Mouse (Mus musculus): Measurements from ENCODE around the gene Sos2.

Gene Sos2

GRCm38 (mm10) chr12:69681566-69682061, at the start of gene Sos2:
Gene Sos2 (minus strand): TSS chr12:69681852.
- DNase-seq = no peak

GRCm38 (mm10) chr12:69730306-69730705, 48.7 kb upstream of the Sos2 start:
- DNase-seq = no peak

GRCm38 (mm10) chr12:69729246-69729645, 47.6 kb upstream of the Sos2 start:
- no peak for DNase-seq

GRCm38 (mm10) chr12:69724711-69725460, 43.2 kb upstream of the Sos2 start, which contains the start of the genes L2hgdh and Atp5s:
Gene L2hgdh (minus strand): TSS chr12:69724873.
Gene Atp5s (plus strand): TSS chr12:69724950.
- DNase-seq = peak; percentile 96

GRCm38 (mm10) chr12:69724018-69724710, 42.5 kb upstream of the Sos2 start:
- no peak for DNase-seq

- no peak for DNase-seq
Measured at GRCm38 (mm10) chr12:69723376-69723775, 41.7 kb upstream of the Sos2 start.

GRCm38 (mm10) chr12:69722857-69723256, 41.2 kb upstream of the Sos2 start:
- no peak for DNase-seq

- no peak for DNase-seq
Measured at GRCm38 (mm10) chr12:69713628-69714027, 32.0 kb upstream of the Sos2 start.

- no peak for DNase-seq
Measured at GRCm38 (mm10) chr12:69704799-69705458, 23.3 kb upstream of the Sos2 start.

GRCm38 (mm10) chr12:69698352-69698751, 16.7 kb upstream of the Sos2 start:
- DNase-seq = no peak

GRCm38 (mm10) chr12:69696746-69697145, 15.1 kb upstream of the Sos2 start:
- peak; percentile 71 for DNase-seq

GRCm38 (mm10) chr12:69693471-69693870, 11.8 kb upstream of the Sos2 start:
- no peak for DNase-seq

GRCm38 (mm10) chr12:69690714-69691113, 9.1 kb upstream of the Sos2 start:
- DNase-seq = no peak

- no peak for DNase-seq
Measured at GRCm38 (mm10) chr12:69689094-69689493, 7.4 kb upstream of the Sos2 start.

- no peak for DNase-seq
Measured at GRCm38 (mm10) chr12:69688368-69688767, 6.7 kb upstream of the Sos2 start.

GRCm38 (mm10) chr12:69683537-69683936, 1.9 kb upstream of the Sos2 start:
- DNase-seq = peak; percentile 17

GRCm38 (mm10) chr12:69682788-69683419, 1.3 kb upstream of the Sos2 start:
- DNase-seq = peak; percentile 9

- peak; percentile 87 for DNase-seq
Measured at GRCm38 (mm10) chr12:69682065-69682787, 574 bp upstream of the Sos2 start.

- DNase-seq = peak; percentile 44
Measured at GRCm38 (mm10) chr12:69680635-69681565, 752 bp downstream of the Sos2 start.

GRCm38 (mm10) chr12:69676157-69676556, 5.5 kb downstream of the Sos2 start:
- no peak for DNase-seq
